Mouse (Mus musculus): ENCODE measurements at regions not wholly inside any gene's neighbourhood (a gene's known extent, or its start where the extent isn't known, plus 50 kb on each side); places are given as distances from the start of the nearest gene placed in this dataset.

DNA sequence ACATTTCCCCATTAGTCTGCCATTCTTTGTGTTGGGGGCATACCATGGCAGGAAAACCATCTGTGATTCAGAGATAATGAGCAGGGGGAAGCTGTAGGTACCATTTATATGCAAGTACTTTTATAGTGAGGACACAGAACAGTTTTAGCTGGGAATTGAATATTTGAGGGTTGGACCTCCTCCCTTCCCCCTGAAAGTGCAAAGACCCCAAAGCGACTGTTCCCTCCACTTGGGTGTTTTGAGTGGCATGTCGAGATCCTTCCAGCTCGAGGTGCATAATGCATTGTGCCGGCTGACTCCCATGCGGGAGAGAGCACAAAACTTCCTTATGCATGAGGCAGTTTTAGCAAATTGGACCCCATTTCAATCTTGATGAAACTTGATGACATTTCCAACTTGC, 194.7 kb downstream of the Gm765 start:
- TF ChIP-seq POLR2A (IDR thresholded peaks at IDR 0.05; ENCODE audit: borderline replicate concordance, insufficient read depth, low read length), result no peak
- no peak for TF ChIP-seq CTCF (IDR thresholded peaks at IDR 0.05; ENCODE audit: borderline replicate concordance, insufficient read depth, low read depth, low read length)

All from cerebellum, adult 2 months (tissue).